Mouse (Mus musculus) liver, embryonic 12.5 days (tissue): ENCODE data around the gene F2r. TPM values are rescaled to one million over a fixed set of nuclear protein-coding genes. Genes with fewer than 3 reads are reported as not detected.

Experiments used
- ATAC-seq: fragments of 200-750 bp; cut with Nextera tagmentation; 2 replicates; pipeline ENCODE4 v1.8.0; 2017; ENCODE audit warnings: moderate number of reproducible peaks, mild to moderate bottlenecking, moderate library complexity
- H3K27ac ChIP-seq: fragments of 300-500 bp; sonication (generic); 2 replicates; pipeline ENCODE4 v1.5.1; 2016; ENCODE audit warnings: mild to moderate bottlenecking
- H3K27me3 ChIP-seq: fragments of 300-500 bp; sonication (generic); replicated peaks from 2 replicates; pipeline ENCODE4 v1.6.1; 2016; ENCODE audit warnings: mild to moderate bottlenecking, moderate library complexity
- H3K36me3 ChIP-seq: fragments of 300-500 bp; sonication (generic); 2 replicates; pipeline ENCODE4 v1.6.1; 2016; ENCODE audit warnings: mild to moderate bottlenecking, moderate library complexity
- H3K4me1 ChIP-seq: fragments of 300-500 bp; sonication (generic); 2 replicates; pipeline ENCODE4 v1.6.1; 2016
- H3K4me2 ChIP-seq: fragments of 300-500 bp; sonication (generic); 2 replicates; pipeline ENCODE4 v1.6.1; 2016; ENCODE audit warnings: mild to moderate bottlenecking, moderate library complexity
- H3K4me3 ChIP-seq: fragments of 300-500 bp; sonication (generic); 2 replicates; pipeline ENCODE4 v1.5.1; 2016; ENCODE audit warnings: mild to moderate bottlenecking, moderate library complexity
- H3K9ac ChIP-seq: fragments of 300-500 bp; sonication (generic); 2 replicates; pipeline ENCODE4 v1.6.1; 2016; ENCODE audit warnings: mild to moderate bottlenecking, moderate library complexity
- H3K9me3 ChIP-seq: fragments of 300-500 bp; sonication (generic); replicated peaks from 2 replicates; pipeline ENCODE4 v1.6.1; 2016; ENCODE audit warnings: mild to moderate bottlenecking, moderate library complexity
- WGBS: fragments of 180-500 bp; shearing (Covaris S2); methylation state at CpG from one replicate; pipeline ENCODE4 v1.1.7; 2016; ENCODE audit not compliant: insufficient replicate concordance; 5-methylcytosine and 5-hydroxymethylcytosine counted together
- polyA plus RNA-seq: library from polyadenylated mRNA; unstranded; fragments of >200 nt; fragmentation: Nextera tagmentation; extraction: Ambion mirVana; gene quantifications from 2 replicates; pipeline ENCODE4 v1.2.1, GENCODE M21; 2016

The F2r gene
- polyA plus RNA-seq, 1 experiment from 2014 or later = 84.3 TPM

DNA sequence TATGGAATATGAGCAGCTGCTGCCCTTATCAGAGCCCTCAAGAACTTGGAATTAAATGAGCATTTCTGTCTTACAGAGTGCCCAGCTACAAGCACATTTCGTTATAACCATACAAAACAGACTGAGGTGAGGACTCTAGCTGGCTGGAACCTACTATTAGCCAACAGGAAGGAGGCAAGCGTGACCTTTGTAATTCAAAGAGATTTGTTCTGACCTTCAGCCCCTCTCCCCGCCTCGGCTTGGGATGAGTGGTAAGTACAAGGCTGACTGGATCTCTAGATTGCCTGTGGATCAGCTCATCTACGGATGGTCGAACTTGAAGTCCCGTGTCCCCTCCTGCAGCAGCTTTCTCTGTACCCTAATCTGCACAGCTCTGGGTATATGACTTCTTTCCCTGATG lies 8.4 kb upstream of the F2r start:
- peak; percentile 35; the same call in 1 of the 2 replicates for ATAC-seq

DNA sequence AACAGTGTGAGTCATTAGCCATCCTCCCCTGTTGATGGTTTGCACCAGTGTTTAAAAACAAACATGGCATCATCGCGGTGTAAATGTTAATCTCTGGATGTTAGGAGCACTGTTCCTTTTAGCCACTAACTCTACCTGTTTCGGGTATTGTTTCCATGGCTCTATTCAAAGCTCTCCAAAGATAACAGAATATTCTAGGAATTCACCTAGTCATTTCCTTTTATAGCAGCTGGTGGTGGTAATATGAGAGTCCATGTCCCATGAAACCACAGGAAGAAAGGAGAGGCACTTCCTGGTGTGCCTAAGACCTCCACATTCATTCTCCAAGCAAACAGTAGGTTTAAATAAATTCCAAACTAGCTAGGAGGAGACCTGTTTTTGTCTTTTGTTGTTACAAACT lies 4.8 kb upstream of the F2r start:
- 75% methylated on average over 3 of the region's 3 CpGs for WGBS
- Histone ChIP-seq H3K4me2 (no peak overlapping the region), H3K36me3 (peaks cover 5% of the 10 kb centered on the region), H3K27ac (no peak overlapping the region), H3K4me1 (peaks cover 8% of the 10 kb centered on the region), H3K9me3 (no peaks in the 10 kb centered on the region), H3K27me3 (0 out of 2 replicates have a peak, but pooled peaks cover 3% of the 10 kb centered on the region), H3K9ac (no peak overlapping the region), H3K4me3 (no peak overlapping the region)
- ATAC-seq = no peak

More for the DNA sequence above, 8.4 kb upstream of the F2r start:
- Histone ChIP-seq H3K36me3 (peaks cover 31% of the 10 kb centered on the region), H3K27ac (no peak overlapping the region), H3K4me1 (no peaks in the 10 kb centered on the region), H3K9ac (no peak overlapping the region), H3K27me3 (no peaks in the 10 kb centered on the region), H3K9me3 (no peaks in the 10 kb centered on the region), H3K4me3 (no peak overlapping the region), H3K4me2 (no peak overlapping the region)
- 76% methylated on average over 7 of the region's 7 CpGs for WGBS

DNA sequence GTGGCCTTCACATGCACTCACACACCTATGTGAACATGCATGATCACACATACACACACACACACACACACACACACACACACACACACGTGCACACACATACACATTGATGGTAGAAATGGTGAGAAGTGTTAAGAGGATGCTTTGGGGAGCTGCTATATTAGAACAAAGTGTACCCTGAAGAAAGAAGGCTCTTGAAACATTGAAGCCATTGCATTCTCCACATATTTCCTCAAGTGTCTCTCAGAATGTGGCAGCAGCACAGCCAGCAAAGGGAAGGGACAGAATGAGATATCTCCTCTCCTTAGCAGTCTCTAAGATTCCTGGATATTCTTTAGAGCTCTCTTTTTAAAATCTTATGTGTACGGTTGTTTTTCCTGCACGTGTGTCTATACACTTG lies 3.3 kb upstream of the F2r start:
- H3K36me3 ChIP-seq = no peaks in the 10 kb centered on the region
- H3K9ac ChIP-seq = no peak overlapping the region
- no peak overlapping the region for H3K4me3 ChIP-seq
- peaks cover 12% of the 10 kb centered on the region for H3K4me1 ChIP-seq
- WGBS = 72% methylated on average over 3 of the region's 3 CpGs
- H3K27me3 ChIP-seq = 0 out of 2 replicates have a peak, but pooled peaks cover 3% of the 10 kb centered on the region
- H3K4me2 ChIP-seq = no peak overlapping the region
- no peak for ATAC-seq
- no peaks in the 10 kb centered on the region for H3K9me3 ChIP-seq
- no peak overlapping the region for H3K27ac ChIP-seq

DNA sequence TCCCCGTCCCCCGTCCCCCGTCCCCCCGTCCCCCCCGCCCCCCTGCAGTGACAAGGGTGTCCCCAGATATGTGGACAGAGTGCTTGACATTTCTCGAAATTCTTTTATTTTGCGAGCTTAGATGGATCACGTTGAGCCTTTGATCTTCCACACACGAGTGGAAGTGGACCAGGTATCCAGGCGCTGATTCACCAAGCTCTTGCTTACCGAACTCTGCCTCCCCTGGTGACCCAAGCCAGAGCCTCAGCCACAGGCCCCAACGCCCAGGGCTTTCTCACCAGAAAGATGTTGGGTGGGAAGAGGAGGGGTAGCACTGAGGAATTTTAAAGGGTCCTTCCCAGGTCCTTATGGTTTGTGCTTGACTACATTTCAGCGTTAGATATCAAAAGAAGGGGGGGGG lies 572 bp upstream of the F2r start:
- H3K4me1 ChIP-seq = peaks cover 38% of the 10 kb centered on the region
- WGBS = 15% methylated on average over 13 of the region's 13 CpGs
- peak overlapping the region; percentile 88 for H3K4me3 ChIP-seq
- H3K27me3 ChIP-seq = 0 out of 2 replicates have a peak, but pooled peaks cover 3% of the 10 kb centered on the region
- H3K4me2 ChIP-seq = peak overlapping the region; percentile 88
- ATAC-seq = no peak
- peaks cover 23% of the 10 kb centered on the region for H3K36me3 ChIP-seq
- no peaks in the 10 kb centered on the region for H3K9me3 ChIP-seq
- H3K27ac ChIP-seq = peak overlapping the region; percentile 91
- H3K9ac ChIP-seq = peak overlapping the region; percentile 97

DNA sequence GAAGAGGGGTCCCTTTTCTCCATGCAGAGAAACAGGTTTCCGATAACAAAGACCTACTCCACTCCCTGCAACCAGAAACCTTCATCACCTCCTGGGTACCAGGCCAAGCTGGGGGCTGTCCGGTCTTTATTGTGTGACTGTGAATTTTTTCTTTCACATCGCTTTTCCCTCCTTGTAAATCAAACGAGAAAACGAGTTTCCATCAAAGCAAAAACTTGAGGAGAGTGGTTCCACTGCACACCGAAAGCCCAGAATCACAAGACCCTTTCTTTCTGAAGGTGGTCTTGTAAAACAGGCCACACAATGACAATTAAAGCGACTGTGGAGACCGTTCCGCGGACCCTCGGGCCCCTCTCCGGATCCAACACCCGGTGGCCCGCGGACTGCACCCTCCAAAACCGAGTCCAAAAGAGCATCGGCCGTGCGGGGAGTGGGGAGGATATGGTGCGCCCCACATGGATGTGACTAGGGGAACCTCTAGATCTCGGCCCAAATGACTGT lies 566 bp downstream of the F2r start:
- peaks cover 48% of the 10 kb centered on the region for H3K4me1 ChIP-seq
- ATAC-seq = peak; percentile 62
- WGBS = under 1% methylated on average over 21 of the region's 21 CpGs
- 0 out of 2 replicates have a peak, but pooled peaks cover 3% of the 10 kb centered on the region for H3K27me3 ChIP-seq
- peak overlapping the region; percentile 91 for H3K27ac ChIP-seq
- peaks cover 34% of the 10 kb centered on the region for H3K36me3 ChIP-seq
- no peaks in the 10 kb centered on the region for H3K9me3 ChIP-seq
- peak overlapping the region; percentile 88 for H3K4me3 ChIP-seq
- H3K9ac ChIP-seq = peak overlapping the region; percentile 97
- H3K4me2 ChIP-seq = peak overlapping the region; percentile 88

DNA sequence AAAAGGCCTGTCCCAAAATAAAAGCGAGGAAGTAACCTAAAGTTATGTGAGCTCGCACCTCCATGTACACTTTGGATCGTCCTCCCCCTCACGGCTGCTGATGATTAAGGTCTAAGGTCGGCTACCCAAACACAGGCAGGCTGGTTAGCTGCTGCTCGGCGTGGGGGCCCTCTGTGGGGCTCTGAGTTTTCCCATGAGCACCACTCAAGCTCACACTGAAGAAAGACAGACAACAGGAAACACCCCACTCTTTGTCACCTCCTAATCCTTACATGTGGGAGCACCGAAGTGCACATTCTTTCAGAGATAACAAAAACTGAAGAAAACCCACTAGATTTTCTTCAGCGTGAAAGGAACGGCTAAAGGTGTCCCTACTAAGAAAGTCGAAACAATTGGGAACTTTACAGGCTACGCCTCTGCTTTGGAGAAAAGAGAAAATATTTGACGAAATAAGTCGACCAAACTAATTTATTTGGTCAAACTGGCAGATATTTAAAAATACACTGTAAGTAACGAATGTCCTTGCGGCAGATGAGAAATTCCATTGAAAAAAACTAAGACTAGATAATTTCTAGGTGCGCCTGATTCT lies 1.1 kb downstream of the F2r start:
- WGBS = 3% methylated on average over 17 of the region's 17 CpGs

DNA sequence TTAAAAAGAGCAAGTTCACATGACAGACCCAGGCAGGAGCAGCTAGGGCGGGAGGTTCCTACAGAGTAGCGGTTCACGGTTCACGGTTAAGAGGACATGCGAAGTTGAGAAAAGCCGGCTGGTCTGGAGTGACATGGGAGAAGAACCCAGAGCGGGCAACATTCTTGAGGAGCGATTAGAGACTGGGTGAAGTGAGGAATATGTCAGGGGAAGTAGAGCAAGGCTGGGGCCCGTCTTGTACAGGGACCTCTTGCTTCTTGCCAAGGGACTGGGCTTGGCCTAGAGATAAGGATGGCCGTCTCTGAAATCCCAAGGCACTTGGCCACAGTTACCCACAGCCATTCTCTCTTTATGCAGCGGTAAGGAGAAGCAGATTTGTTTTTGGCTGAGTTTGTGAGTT lies 1.8 kb downstream of the F2r start:
- Histone ChIP-seq H3K9me3 (no peaks in the 10 kb centered on the region), H3K27me3 (0 out of 2 replicates have a peak, but pooled peaks cover 3% of the 10 kb centered on the region), H3K36me3 (peaks cover 46% of the 10 kb centered on the region), H3K4me3 (peak overlapping the region; percentile 88), H3K9ac (peak overlapping the region; percentile 97), H3K4me1 (peaks cover 59% of the 10 kb centered on the region), H3K27ac (peak overlapping the region; percentile 91), H3K4me2 (peak overlapping the region; percentile 88)
- peak; percentile 73 for ATAC-seq
- WGBS = 14% methylated on average over 11 of the region's 11 CpGs

More for the DNA sequence above, 1.1 kb downstream of the F2r start:
- H3K4me3 ChIP-seq = peak overlapping the region; percentile 88
- H3K36me3 ChIP-seq = peaks cover 39% of the 10 kb centered on the region
- H3K9me3 ChIP-seq = no peaks in the 10 kb centered on the region
- peak overlapping the region; percentile 91 for H3K27ac ChIP-seq
- H3K27me3 ChIP-seq = 0 out of 2 replicates have a peak, but pooled peaks cover 3% of the 10 kb centered on the region
- ATAC-seq = peak; percentile 68
- peak overlapping the region; percentile 97 for H3K9ac ChIP-seq
- H3K4me1 ChIP-seq = peaks cover 52% of the 10 kb centered on the region
- peak overlapping the region; percentile 88 for H3K4me2 ChIP-seq

DNA sequence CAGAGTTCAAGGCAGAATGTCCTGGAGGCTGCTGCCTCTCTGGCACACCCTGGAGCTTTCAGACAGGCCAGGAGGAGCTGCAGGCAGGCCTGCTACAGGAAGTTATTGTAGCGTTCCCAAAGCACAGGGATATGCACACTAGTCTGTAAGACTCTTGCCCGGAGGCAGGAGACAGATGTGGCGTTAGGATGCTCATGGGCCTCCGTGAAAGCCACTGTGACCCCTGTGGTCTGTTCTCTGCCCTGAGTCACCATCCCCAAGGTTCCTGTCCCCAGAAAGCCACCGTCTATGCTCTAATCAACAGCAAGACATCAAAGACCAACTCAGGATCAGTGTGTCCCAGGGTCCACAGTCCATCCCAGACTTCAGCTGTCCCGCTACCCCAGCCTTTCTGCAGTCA lies 3.5 kb downstream of the F2r start:
- H3K9ac ChIP-seq = peak overlapping the region; percentile 97
- peak overlapping the region; percentile 88 for H3K4me2 ChIP-seq
- H3K27me3 ChIP-seq = no peaks in the 10 kb centered on the region
- ATAC-seq = no peak
- H3K4me1 ChIP-seq = peaks cover 76% of the 10 kb centered on the region
- 58% methylated on average over 6 of the region's 6 CpGs for WGBS
- H3K9me3 ChIP-seq = no peaks in the 10 kb centered on the region
- H3K36me3 ChIP-seq = peaks cover 63% of the 10 kb centered on the region
- H3K4me3 ChIP-seq = peak overlapping the region; percentile 88
- peak overlapping the region; percentile 46 for H3K27ac ChIP-seq

DNA sequence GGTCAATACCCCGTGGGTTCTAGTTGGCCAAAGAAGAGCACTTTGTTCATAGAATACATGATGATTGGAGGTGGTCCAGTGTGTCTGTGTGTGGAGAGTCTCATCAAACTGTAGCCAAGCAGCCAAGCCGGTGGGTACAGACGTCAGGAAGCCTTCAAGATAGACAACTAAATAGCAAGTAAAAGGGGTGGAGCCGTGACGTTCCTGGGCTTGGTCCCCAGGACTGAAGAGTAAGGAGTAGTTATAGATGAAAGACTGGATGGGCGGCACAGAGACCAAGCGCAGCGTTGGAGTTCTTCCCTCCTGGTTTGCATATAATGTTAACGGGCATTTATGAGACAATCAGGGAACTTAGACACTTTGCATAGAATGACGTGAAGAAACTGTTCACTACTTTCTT lies 6.0 kb downstream of the F2r start:
- Histone ChIP-seq H3K4me1 (peaks cover 90% of the 10 kb centered on the region), H3K27ac (peak overlapping the region; percentile 69; the same call in 1 of the 2 replicates), H3K4me3 (no peak overlapping the region), H3K36me3 (peaks cover 83% of the 10 kb centered on the region), H3K9ac (no peak overlapping the region), H3K4me2 (no peak overlapping the region), H3K27me3 (no peaks in the 10 kb centered on the region), H3K9me3 (no peaks in the 10 kb centered on the region)
- 76% methylated on average over 10 of the region's 10 CpGs for WGBS
- ATAC-seq = no peak

DNA sequence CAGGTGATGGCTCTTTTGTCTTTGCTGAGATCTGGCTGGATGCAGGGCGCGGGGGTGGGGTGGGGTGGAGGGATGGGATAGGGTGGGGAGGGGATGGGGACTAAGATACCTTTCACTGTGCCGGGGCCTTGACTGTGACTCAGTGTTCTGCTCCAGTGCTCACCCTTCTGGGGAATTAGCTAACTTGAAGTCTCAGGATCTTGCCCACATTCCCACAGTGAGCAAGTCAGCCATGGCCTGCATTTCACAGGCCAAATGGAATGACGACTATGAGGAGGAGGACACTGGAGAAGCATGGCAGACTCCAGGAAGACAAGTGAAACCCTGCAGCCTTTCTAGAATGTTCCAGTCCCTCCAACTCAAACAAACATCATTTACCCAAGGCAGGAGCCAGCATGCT lies 6.5 kb downstream of the F2r start:
- Histone ChIP-seq H3K36me3 (peaks cover 88% of the 10 kb centered on the region), H3K27me3 (no peaks in the 10 kb centered on the region), H3K4me1 (peaks cover 88% of the 10 kb centered on the region), H3K4me2 (peak overlapping the region; percentile 38; the same call in 1 of the 2 replicates), H3K9ac (no peak overlapping the region), H3K4me3 (no peak overlapping the region), H3K9me3 (no peaks in the 10 kb centered on the region), H3K27ac (peak overlapping the region; percentile 69)
- ATAC-seq = no peak
- 77% methylated on average over 4 of the region's 4 CpGs for WGBS

DNA sequence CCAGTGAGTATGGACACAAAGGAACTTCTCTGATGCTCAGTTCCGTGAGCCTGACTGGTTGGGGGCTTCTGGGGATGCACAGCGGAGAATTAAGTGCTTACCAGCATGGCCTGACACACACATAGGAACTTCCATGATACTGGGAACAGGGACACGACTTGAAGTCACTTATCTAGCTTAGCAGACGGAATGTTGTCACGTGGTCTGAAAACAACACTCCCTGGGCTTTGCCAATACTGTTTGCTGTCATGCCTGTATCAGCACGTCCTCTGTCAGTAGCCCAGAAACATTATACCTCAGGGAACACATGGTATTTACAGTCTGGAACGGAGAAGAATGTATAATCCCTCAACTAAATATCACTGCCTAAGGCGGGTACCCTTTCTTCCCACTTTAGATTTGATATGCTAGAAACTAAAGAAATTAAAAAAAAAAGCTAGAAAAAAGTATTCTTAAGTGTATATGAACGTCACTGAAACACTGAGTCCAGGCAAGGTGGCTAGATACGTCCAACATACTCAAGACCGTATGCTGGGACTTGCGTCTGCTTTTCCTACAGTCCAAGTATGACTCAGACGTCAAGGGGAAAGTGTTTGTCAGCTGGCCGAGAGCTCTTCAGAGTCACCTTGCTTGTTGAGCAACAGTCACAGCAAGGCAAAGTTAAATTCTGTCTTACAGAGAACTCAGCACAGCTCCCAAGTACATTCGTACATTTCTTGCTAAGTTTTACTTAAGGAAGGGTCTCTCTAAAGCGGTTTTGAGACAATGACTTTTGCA lies 7.3 kb downstream of the F2r start:
- H3K4me2 ChIP-seq = peak overlapping the region; percentile 38
- no peak overlapping the region for H3K9ac ChIP-seq
- H3K4me1 ChIP-seq = peaks cover 82% of the 10 kb centered on the region
- 66% methylated on average over 16 of the region's 16 CpGs for WGBS
- no peaks in the 10 kb centered on the region for H3K9me3 ChIP-seq
- no peak overlapping the region for H3K4me3 ChIP-seq
- H3K36me3 ChIP-seq = peaks cover 94% of the 10 kb centered on the region
- peak; percentile 85 for ATAC-seq
- no peaks in the 10 kb centered on the region for H3K27me3 ChIP-seq
- H3K27ac ChIP-seq = peak overlapping the region; percentile 69

DNA sequence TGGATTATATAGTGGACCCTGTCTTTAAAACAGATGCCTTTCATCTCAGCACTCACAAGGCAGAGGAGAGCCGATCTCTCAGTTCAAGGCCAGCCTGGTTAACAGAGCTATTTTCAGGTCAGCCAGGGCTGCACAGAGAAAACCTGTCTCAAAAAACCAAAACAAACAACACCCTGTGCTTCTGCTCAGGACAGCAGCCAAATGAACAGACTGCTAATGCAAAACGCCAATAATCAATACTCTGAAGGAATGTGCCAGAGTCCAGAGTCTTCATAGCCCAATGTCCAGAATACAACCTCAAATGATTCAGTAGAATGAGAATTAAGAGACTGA lies 9.2 kb downstream of the F2r start:
- Histone ChIP-seq H3K4me3 (no peak overlapping the region), H3K4me1 (peaks cover 65% of the 10 kb centered on the region), H3K4me2 (no peak overlapping the region), H3K27ac (no peak overlapping the region), H3K9ac (no peak overlapping the region), H3K27me3 (no peaks in the 10 kb centered on the region), H3K36me3 (peaks cover 94% of the 10 kb centered on the region), H3K9me3 (no peaks in the 10 kb centered on the region)
- 81% methylated on average over 2 of the region's 2 CpGs for WGBS
- ATAC-seq = no peak
